Mouse (Mus musculus) midbrain, postnatal 0 days (tissue): Measurements from ENCODE around the gene Spast. TPM values are rescaled to one million over a fixed set of nuclear protein-coding genes. Genes with fewer than 3 reads are reported as not detected.

ENCODE experiments used
- ATAC-seq: fragments of 200-750 bp; cut with Nextera tagmentation; 2 replicates; pipeline ENCODE4 v1.8.0; 2017; ENCODE audit warnings: moderate number of reproducible peaks, mild to moderate bottlenecking, moderate TSS enrichment, moderate library complexity; ENCODE audit not compliant: low FRiP score
- DNase-seq: peaks from one replicate; pipeline ENCODE4 v3.0.0-alpha.2; 2015; ENCODE audit warnings: low spot score
- H3K27ac ChIP-seq: fragments of 300-500 bp; sonication (generic); 2 replicates; pipeline ENCODE4 v1.5.1; 2014; ENCODE audit warnings: low read depth, mild to moderate bottlenecking, low read length, mixed read lengths
- H3K27me3 ChIP-seq: fragments of 300-500 bp; sonication (generic); 2 replicates; pipeline ENCODE4 v1.6.1; 2014; ENCODE audit warnings: low read length, control low read depth, mixed read lengths; ENCODE audit not compliant: insufficient read depth
- H3K36me3 ChIP-seq: fragments of 300-500 bp; sonication (generic); 2 replicates; pipeline ENCODE4 v1.6.1; 2014; ENCODE audit warnings: low read length, control low read depth, mixed read lengths; ENCODE audit not compliant: insufficient read depth
- H3K4me1 ChIP-seq: fragments of 300-500 bp; sonication (generic); 2 replicates; pipeline ENCODE4 v1.6.1; 2014; ENCODE audit warnings: mild to moderate bottlenecking, control low read depth, antibody characterized with exemption, low read length, mixed read lengths; ENCODE audit not compliant: insufficient read depth
- H3K4me2 ChIP-seq: fragments of 300-500 bp; sonication (generic); 2 replicates; pipeline ENCODE4 v1.6.1; 2014; ENCODE audit warnings: low read depth, mild to moderate bottlenecking, low read length, mixed read lengths; ENCODE audit not compliant: poor library complexity, severe bottlenecking
- H3K4me3 ChIP-seq: fragments of 300-500 bp; sonication (generic); 2 replicates; pipeline ENCODE4 v1.5.1; 2014; ENCODE audit warnings: low read depth, mild to moderate bottlenecking, low read length, moderate library complexity
- H3K9ac ChIP-seq: fragments of 300-500 bp; sonication (generic); replicated peaks from 2 replicates; pipeline ENCODE4 v1.6.1; 2014; ENCODE audit warnings: mild to moderate bottlenecking, low read length, moderate library complexity, mixed read lengths; ENCODE audit not compliant: poor library complexity, severe bottlenecking
- H3K9me3 ChIP-seq: fragments of 300-500 bp; sonication (generic); 2 replicates; pipeline ENCODE4 v1.6.1; 2016; ENCODE audit warnings: low read length, control low read depth
- CTCF ChIP-seq: IDR thresholded peaks from 2 replicates; pipeline ENCODE4 v1.5.1; 2016; ENCODE audit warnings: antibody characterized with exemption, mild to moderate bottlenecking
- WGBS: fragments of 180-500 bp; shearing (Covaris S2); extraction: QIAGEN DNeasy Blood & Tissue Kit; methylation state at CpG from one replicate; pipeline ENCODE4 v1.1.7; 2014; 5-methylcytosine and 5-hydroxymethylcytosine counted together
- polyA plus RNA-seq: library from polyadenylated mRNA; unstranded; fragments of >200 nt; fragmentation: Nextera tagmentation; extraction: Ambion mirVana; gene quantifications from 2 replicates; pipeline ENCODE4 v1.2.1, GENCODE M21; 2015
- total RNA-seq: library from RNA; depleted of rRNA; stranded (reverse); fragments of >200 nt; gene quantifications from 2 replicates; pipeline ENCODE4 v1.2.3, GENCODE M21; 2014; rRNA removed

The Spast gene
- total and polyA plus RNA-seq, 2 experiments from 2014 or later, result 27.4 to 121 TPM

GRCm38 (mm10) chr17:74424401-74425005, 85.7 kb downstream of the Spast start:
- Histone ChIP-seq H3K9ac (no peak overlapping the region), H3K4me3 (no peak overlapping the region), H3K4me1 (no peaks in the 10 kb centered on the region), H3K36me3 (peaks cover 24% of the 10 kb centered on the region), H3K9me3 (no peaks in the 10 kb centered on the region), H3K27me3 (no peaks in the 10 kb centered on the region), H3K27ac (no peak overlapping the region), H3K4me2 (no peak overlapping the region)
- peak; percentile 58; the same call in 1 of the 2 replicates for ATAC-seq
- peak; percentile 18; the same call in 1 of the 2 replicates for TF ChIP-seq CTCF
- 42% methylated on average over 12 of the region's 12 CpGs for WGBS
- DNase-seq, result peak; percentile 85

- Histone ChIP-seq H3K27me3 (no peaks in the 10 kb centered on the region), H3K9ac (no peak overlapping the region), H3K4me3 (no peak overlapping the region), H3K27ac (no peak overlapping the region), H3K9me3 (no peaks in the 10 kb centered on the region), H3K36me3 (peaks cover 11% of the 10 kb centered on the region), H3K4me2 (no peak overlapping the region), H3K4me1 (no peaks in the 10 kb centered on the region)
- 90% methylated on average over 8 of the region's 8 CpGs for WGBS
- DNase-seq, result no peak
- ATAC-seq, result no peak
- no peak for TF ChIP-seq CTCF
These were observed 91.3 kb downstream of the Spast start for GRCm38 (mm10) chr17:74430074-74430473.

GRCm38 (mm10) chr17:74431481-74431880, 92.7 kb downstream of the Spast start:
- Histone ChIP-seq H3K4me1 (no peaks in the 10 kb centered on the region), H3K9ac (no peak overlapping the region), H3K9me3 (no peaks in the 10 kb centered on the region), H3K36me3 (peaks cover 11% of the 10 kb centered on the region), H3K27ac (no peak overlapping the region), H3K4me2 (no peak overlapping the region), H3K27me3 (no peaks in the 10 kb centered on the region), H3K4me3 (no peak overlapping the region)
- DNase-seq (peak; percentile 15), ATAC-seq (no peak)
- 0 out of 2 replicates have a peak, but pooled peaks have one; percentile 12 for TF ChIP-seq CTCF
- 71% methylated on average over 13 of the region's 13 CpGs for WGBS

- ATAC-seq (no peak), DNase-seq (no peak)
- Histone ChIP-seq H3K4me1 (no peaks in the 10 kb centered on the region), H3K4me2 (no peak overlapping the region), H3K36me3 (no peaks in the 10 kb centered on the region; the same call in 1 of the 2 replicates), H3K9ac (no peak overlapping the region), H3K9me3 (no peaks in the 10 kb centered on the region), H3K27ac (no peak overlapping the region), H3K4me3 (no peak overlapping the region), H3K27me3 (no peaks in the 10 kb centered on the region)
- WGBS, result 83% methylated on average over 5 of the region's 5 CpGs
- no peak for TF ChIP-seq CTCF
These were observed 93.8 kb downstream of the Spast start for GRCm38 (mm10) chr17:74432631-74433030.

- no peak overlapping the region for H3K4me2 ChIP-seq
These were observed 99.0 kb downstream of the Spast start for GRCm38 (mm10) chr17:74437762-74438161.

GRCm38 (mm10) chr17:74440486-74440885, 101.7 kb downstream of the Spast start:
- H3K9ac ChIP-seq, result no peak overlapping the region

More at GRCm38 (mm10) chr17:74437762-74438161, 99.0 kb downstream of the Spast start:
- no peak for DNase-seq
- Histone ChIP-seq H3K4me3 (no peak overlapping the region), H3K36me3 (no peaks in the 10 kb centered on the region), H3K9ac (no peak overlapping the region), H3K4me1 (no peaks in the 10 kb centered on the region), H3K9me3 (no peaks in the 10 kb centered on the region), H3K27ac (no peak overlapping the region), H3K27me3 (no peaks in the 10 kb centered on the region)
- no peak for TF ChIP-seq CTCF
- ATAC-seq, result no peak
- WGBS, result 91% methylated on average over 9 of the region's 9 CpGs

More at GRCm38 (mm10) chr17:74440486-74440885, 101.7 kb downstream of the Spast start:
- Histone ChIP-seq H3K4me1 (no peaks in the 10 kb centered on the region), H3K4me2 (no peak overlapping the region), H3K27me3 (no peaks in the 10 kb centered on the region), H3K9me3 (no peaks in the 10 kb centered on the region), H3K4me3 (no peak overlapping the region), H3K36me3 (no peaks in the 10 kb centered on the region), H3K27ac (no peak overlapping the region)
- DNase-seq, result no peak
- TF ChIP-seq CTCF, result no peak
- ATAC-seq, result no peak
- 78% methylated on average over 5 of the region's 5 CpGs for WGBS

Other genes starting within 250 kb of the Spast start
- gene Memo1, start 43.5 kb upstream of the Spast start, total RNA-seq, result 45.5 and 54.4 TPM in 2 replicates
- 36.8 and 37.5 TPM in 2 replicates for gene Memo1, start 43.5 kb upstream of the Spast start, polyA plus RNA-seq
- 64.0 and 68.0 TPM in 2 replicates for gene Dpy30, start 15.0 kb upstream of the Spast start, total RNA-seq
- 228 and 230 TPM in 2 replicates for gene Dpy30, start 15.0 kb upstream of the Spast start, polyA plus RNA-seq
- 16.7 and 19.1 TPM in 2 replicates for gene Slc30a6, start 56.6 kb downstream of the Spast start, total RNA-seq
- gene Slc30a6, start 56.6 kb downstream of the Spast start, polyA plus RNA-seq, result 23.5 and 24.5 TPM in 2 replicates
- 0.05 and 0.16 TPM in 2 replicates for gene Nlrc4, start 120.2 kb downstream of the Spast start, total RNA-seq
- gene Nlrc4, start 120.2 kb downstream of the Spast start, polyA plus RNA-seq, result 0.30 and 0.34 TPM in 2 replicates
- 40.5 and 41.8 TPM in 2 replicates for gene Yipf4, start 150.5 kb downstream of the Spast start, total RNA-seq
- 46.8 and 51.7 TPM in 2 replicates for gene Yipf4, start 150.5 kb downstream of the Spast start, polyA plus RNA-seq
- gene Birc6, start 189.3 kb downstream of the Spast start, total RNA-seq, result 136 and 144 TPM in 2 replicates
- gene Birc6, start 189.3 kb downstream of the Spast start, polyA plus RNA-seq, result 96.2 and 120 TPM in 2 replicates